Mouse (Mus musculus) heart, postnatal 0 days (tissue): Measurements from ENCODE around the gene Zfp385c. TPM values are rescaled to one million over a fixed set of nuclear protein-coding genes. Genes with fewer than 3 reads are reported as not detected.
"Not testable (repeated sequence)": the region's sequence is repeated elsewhere in the genome, so short reads cannot be mapped to it uniquely, and the experiment has no call there.

Source experiments
- ATAC-seq: fragments of 200-750 bp; cut with Nextera tagmentation; 2 replicates; pipeline ENCODE4 v1.8.0; 2017; ENCODE audit warnings: low read depth, moderate number of reproducible peaks, moderate library complexity; ENCODE audit not compliant: insufficient read depth
- DNase-seq: peaks from one replicate; pipeline ENCODE4 v3.0.0-alpha.2; 2016; ENCODE audit warnings: low spot score
- H3K27ac ChIP-seq: fragments of 300-500 bp; sonication (generic); 2 replicates; pipeline ENCODE4 v1.5.1; 2014; ENCODE audit warnings: low read depth, mild to moderate bottlenecking
- H3K27me3 ChIP-seq: fragments of 300-500 bp; sonication (generic); 2 replicates; pipeline ENCODE4 v1.6.1; 2014; ENCODE audit warnings: low read length, mixed read lengths; ENCODE audit not compliant: control insufficient read depth, insufficient read depth
- H3K36me3 ChIP-seq: fragments of 300-500 bp; sonication (generic); replicated peaks from 2 replicates; pipeline ENCODE4 v1.6.1; 2014; ENCODE audit warnings: low read length, mixed read lengths; ENCODE audit not compliant: control insufficient read depth, insufficient read depth
- H3K4me1 ChIP-seq: fragments of 300-500 bp; sonication (generic); 2 replicates; pipeline ENCODE4 v1.6.1; 2014; ENCODE audit warnings: antibody characterized with exemption; ENCODE audit not compliant: control insufficient read depth, insufficient read depth
- H3K4me2 ChIP-seq: fragments of 300-500 bp; sonication (generic); 2 replicates; pipeline ENCODE4 v1.6.1; 2014; ENCODE audit warnings: low read depth, mild to moderate bottlenecking, low read length, moderate library complexity
- H3K4me3 ChIP-seq: fragments of 300-500 bp; sonication (generic); 2 replicates; pipeline ENCODE4 v1.5.1; 2014; ENCODE audit warnings: low read depth, low read length
- H3K9ac ChIP-seq: fragments of 300-500 bp; sonication (generic); replicated peaks from 2 replicates; pipeline ENCODE4 v1.6.1; 2014; ENCODE audit warnings: low read depth, low read length, mixed read lengths
- H3K9me3 ChIP-seq: fragments of 300-500 bp; sonication (generic); replicated peaks from 2 replicates; pipeline ENCODE4 v1.6.1; 2016; ENCODE audit warnings: low read length; ENCODE audit not compliant: control insufficient read depth
- CTCF ChIP-seq: IDR thresholded peaks from 2 replicates; pipeline ENCODE4 v1.5.1; 2016; ENCODE audit warnings: antibody characterized with exemption, control low read depth, low read depth
- EP300 ChIP-seq: IDR thresholded peaks from 2 replicates; pipeline ENCODE4 v1.6.1; 2016; ENCODE audit warnings: antibody characterized with exemption, low read depth
- WGBS: fragments of 180-500 bp; shearing (Covaris S2); extraction: QIAGEN DNeasy Blood & Tissue Kit; methylation state at CpG from one replicate; pipeline ENCODE4 v1.1.7; 2014; 5-methylcytosine and 5-hydroxymethylcytosine counted together
- polyA plus RNA-seq: library from polyadenylated mRNA; unstranded; fragments of >200 nt; fragmentation: Nextera tagmentation; extraction: Ambion mirVana; gene quantifications from 2 replicates; pipeline ENCODE4 v1.2.1, GENCODE M21; 2015
- total RNA-seq: library from RNA; depleted of rRNA; stranded (reverse); fragments of >200 nt; gene quantifications from 2 replicates; pipeline ENCODE4 v1.2.3, GENCODE M21; 2014; ENCODE audit warnings: low replicate concordance

Gene Zfp385c
- total and polyA plus RNA-seq, 2 experiments from 2014 or later = 0.40 TPM; not detected in 1

DNA sequence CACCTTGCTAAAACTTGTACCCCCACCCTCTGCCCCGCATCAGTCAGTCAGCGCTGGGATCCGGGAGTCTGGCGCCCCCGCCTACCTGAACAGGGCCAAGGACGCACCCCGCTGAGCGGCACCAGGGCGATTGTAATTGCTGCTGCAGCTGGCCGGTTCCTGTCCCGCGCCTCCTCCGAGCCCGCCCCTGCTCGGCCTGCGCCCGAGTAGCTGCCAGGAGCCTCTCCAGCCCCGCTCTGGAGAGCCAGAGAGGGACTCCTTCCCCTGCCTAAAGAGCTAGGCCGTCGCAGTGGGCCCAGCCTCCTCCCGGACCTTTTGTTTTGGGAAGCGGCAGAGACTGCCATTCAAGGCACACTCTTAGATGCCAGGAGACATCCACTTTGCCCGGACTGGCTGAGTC lies 19.1 kb downstream of the Zfp385c start:
- Histone ChIP-seq H3K4me3 (peak overlapping the region; percentile 11), H3K36me3 (no peaks in the 10 kb centered on the region), H3K27ac (no peak overlapping the region), H3K9ac (0 out of 2 replicates have a peak overlapping the region, but pooled peaks have one; percentile 20), H3K4me2 (peak overlapping the region; percentile 44), H3K9me3 (no peaks in the 10 kb centered on the region), H3K27me3 (no peaks in the 10 kb centered on the region), H3K4me1 (no peaks in the 10 kb centered on the region)
- peak; percentile 51; the same call in 1 of the 2 replicates for ATAC-seq
- TF ChIP-seq EP300 (no peak), CTCF (no peak)
- DNase-seq = no peak
- 10% methylated on average over 23 of the region's 23 CpGs for WGBS

DNA sequence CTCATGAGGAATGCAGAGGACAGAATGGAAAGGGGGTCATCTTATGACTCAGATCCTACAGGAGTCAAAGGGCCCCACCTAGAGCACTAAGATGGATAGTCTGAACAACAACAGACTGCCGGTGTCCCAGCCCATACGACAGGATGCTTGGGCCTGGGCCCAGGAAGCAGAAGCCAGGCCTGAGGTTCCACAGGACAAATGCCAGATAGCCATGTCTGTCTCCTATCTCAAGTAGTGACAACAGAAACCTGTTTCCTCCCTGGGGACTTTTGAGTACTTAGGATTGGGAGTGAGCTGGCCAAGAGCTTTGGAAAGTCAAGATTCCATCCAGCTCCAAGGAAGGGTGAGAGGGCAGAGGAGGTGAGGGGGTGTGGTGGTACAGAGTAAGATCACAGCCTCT lies 20.3 kb downstream of the Zfp385c start:
- DNase-seq (peak; percentile 51), ATAC-seq (peak; percentile 41; the same call in 1 of the 2 replicates)
- TF ChIP-seq EP300 (no peak), CTCF (no peak)
- WGBS = 17% methylated on average over 2 of the region's 2 CpGs
- Histone ChIP-seq H3K4me2 (no peak overlapping the region), H3K4me1 (no peaks in the 10 kb centered on the region), H3K4me3 (no peak overlapping the region), H3K9me3 (no peaks in the 10 kb centered on the region), H3K9ac (no peak overlapping the region), H3K36me3 (no peaks in the 10 kb centered on the region), H3K27me3 (no peaks in the 10 kb centered on the region), H3K27ac (no peak overlapping the region)

DNA sequence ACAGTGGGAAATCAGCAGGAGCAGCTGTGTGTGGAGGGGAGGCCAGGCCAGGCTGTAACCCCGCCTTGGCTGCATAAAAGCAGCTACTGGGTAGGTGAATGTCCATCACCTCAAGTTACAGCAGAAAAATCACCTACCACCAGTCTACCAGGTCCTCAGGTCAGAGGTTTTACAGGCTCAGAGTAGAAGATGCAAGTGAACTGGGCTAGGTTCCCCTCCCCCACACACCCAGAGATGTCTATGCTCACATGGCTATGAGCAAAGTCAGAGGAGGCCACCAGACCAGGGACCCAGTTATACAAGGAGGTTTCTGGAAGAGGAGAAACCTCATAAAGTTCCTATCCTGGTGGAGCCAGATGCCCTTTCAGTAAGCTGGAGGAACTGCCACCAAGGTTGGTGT lies 21.2 kb downstream of the Zfp385c start:
- ATAC-seq (no peak), DNase-seq (no peak)
- TF ChIP-seq EP300 (no peak), CTCF (no peak)
- Histone ChIP-seq H3K4me2 (no peak overlapping the region), H3K27ac (no peak overlapping the region), H3K9ac (no peak overlapping the region), H3K4me1 (no peaks in the 10 kb centered on the region), H3K4me3 (no peak overlapping the region), H3K9me3 (no peaks in the 10 kb centered on the region), H3K36me3 (no peaks in the 10 kb centered on the region), H3K27me3 (no peaks in the 10 kb centered on the region)
- WGBS = 76% methylated on average over 1 of the region's 1 CpGs

DNA sequence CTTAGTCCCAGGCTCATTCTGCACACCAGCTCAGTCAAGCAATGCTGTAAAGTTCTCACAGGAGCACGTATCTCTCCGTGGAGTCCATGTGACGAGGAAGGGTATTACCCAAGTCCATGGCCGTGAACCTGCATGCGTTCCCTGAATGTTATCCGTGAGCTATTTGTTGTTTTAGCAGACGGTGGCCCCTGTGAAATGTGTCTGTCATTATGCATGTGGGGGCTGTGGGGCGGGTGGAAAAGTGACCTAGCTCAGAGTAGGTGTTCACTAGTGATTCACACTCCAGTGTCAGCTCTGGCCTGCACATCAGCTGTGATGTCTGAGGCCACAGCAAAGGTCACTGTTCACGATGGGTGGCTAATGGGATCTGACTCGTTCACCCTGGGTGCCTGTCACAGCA lies 32.4 kb downstream of the Zfp385c start:
- no peak for TF ChIP-seq EP300
- no peak for TF ChIP-seq CTCF
- 63% methylated on average over 10 of the region's 10 CpGs for WGBS
- ATAC-seq (no peak), DNase-seq (no peak)
- no peaks in the 10 kb centered on the region for H3K9me3 ChIP-seq
- peaks cover 5% of the 10 kb centered on the region; the same call in 1 of the 2 replicates for H3K4me1 ChIP-seq
- H3K4me2 ChIP-seq = no peak overlapping the region
- H3K9ac ChIP-seq = no peak overlapping the region
- H3K27me3 ChIP-seq = no peaks in the 10 kb centered on the region
- no peak overlapping the region for H3K27ac ChIP-seq
- no peaks in the 10 kb centered on the region for H3K36me3 ChIP-seq
- H3K4me3 ChIP-seq = no peak overlapping the region

DNA sequence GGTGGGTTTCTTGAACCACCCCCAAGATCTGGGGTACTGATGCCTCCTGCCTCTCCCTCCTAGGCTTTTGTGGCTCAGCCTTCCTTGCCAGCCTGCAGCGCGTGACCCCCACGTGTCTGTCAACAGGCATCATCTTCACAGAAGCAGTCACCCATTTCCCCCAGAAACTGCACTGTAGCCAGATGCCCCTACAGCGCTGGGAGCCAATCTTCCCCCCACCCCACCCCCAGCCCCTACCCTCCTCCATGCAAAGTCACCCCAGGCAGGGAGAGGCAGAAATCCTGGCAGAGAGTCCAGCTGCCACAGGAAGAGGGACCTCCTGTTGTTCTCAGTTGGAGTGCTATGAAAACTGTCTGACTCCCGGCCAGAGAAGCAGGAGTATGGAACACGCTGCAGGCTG lies 35.8 kb downstream of the Zfp385c start:
- H3K36me3 ChIP-seq = no peaks in the 10 kb centered on the region
- H3K4me1 ChIP-seq = peaks cover 5% of the 10 kb centered on the region; the same call in 1 of the 2 replicates
- ATAC-seq = no peak
- H3K27me3 ChIP-seq = peaks cover 5% of the 10 kb centered on the region
- TF ChIP-seq CTCF (no peak), EP300 (no peak)
- WGBS = 13% methylated on average over 6 of the region's 6 CpGs
- H3K4me2 ChIP-seq = peak overlapping the region; percentile 26; the same call in 1 of the 2 replicates
- H3K9ac ChIP-seq = no peak overlapping the region
- H3K9me3 ChIP-seq = no peaks in the 10 kb centered on the region
- H3K4me3 ChIP-seq = no peak overlapping the region
- DNase-seq = peak; percentile 52
- no peak overlapping the region for H3K27ac ChIP-seq

DNA sequence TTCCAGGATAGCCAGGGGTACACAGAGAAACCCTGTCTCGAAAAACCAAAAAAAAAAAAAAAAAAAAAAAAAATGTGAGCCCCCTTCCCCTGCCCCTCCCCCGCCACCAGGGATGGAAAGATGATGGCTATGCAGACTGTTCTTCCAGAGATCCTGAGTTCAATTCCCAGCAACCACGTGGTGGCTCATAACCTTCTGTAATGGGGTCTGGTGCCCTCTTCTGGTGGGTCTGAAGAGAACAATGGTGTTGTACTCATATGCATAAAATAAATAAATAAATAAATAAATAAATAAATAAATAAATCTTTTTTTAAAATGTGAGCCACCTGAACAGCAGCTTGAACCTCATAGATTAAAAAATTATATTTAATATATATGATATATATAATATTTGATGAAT lies 36.7 kb downstream of the Zfp385c start:
- DNase-seq, H3K9me3 ChIP-seq, H3K4me3 ChIP-seq, H3K36me3 ChIP-seq, H3K27ac ChIP-seq, ATAC-seq, H3K4me2 ChIP-seq, H3K4me1 ChIP-seq, H3K9ac ChIP-seq: not testable (repeated sequence)
- 39% methylated on average over 2 of the region's 3 CpGs for WGBS
- TF ChIP-seq CTCF = peak; percentile 34
- H3K27me3 ChIP-seq = peaks cover 14% of the 10 kb centered on the region
